Mouse (Mus musculus) limb, embryonic 10.5 days (tissue): Measurements from ENCODE around the gene Gstcd. TPM values are rescaled to one million over a fixed set of nuclear protein-coding genes. Genes with fewer than 3 reads are reported as not detected.

Source experiments
- DNase-seq: peaks from one replicate; pipeline ENCODE4 v3.0.0-alpha.2; 2017; ENCODE audit warnings: low spot score
- H3K27ac ChIP-seq: fragments of 300-500 bp; sonication (generic); 2 replicates; pipeline ENCODE4 v1.5.1; 2016; ENCODE audit warnings: mild to moderate bottlenecking
- H3K27me3 ChIP-seq: fragments of 300-500 bp; sonication (generic); 2 replicates; pipeline ENCODE4 v1.6.1; 2016; ENCODE audit warnings: low read depth, mild to moderate bottlenecking; ENCODE audit not compliant: poor library complexity, severe bottlenecking
- H3K36me3 ChIP-seq: fragments of 300-500 bp; sonication (generic); 2 replicates; pipeline ENCODE4 v1.6.1; 2016; ENCODE audit warnings: mild to moderate bottlenecking, moderate library complexity
- H3K4me1 ChIP-seq: fragments of 300-500 bp; sonication (generic); 2 replicates; pipeline ENCODE4 v1.6.1; 2016
- H3K4me3 ChIP-seq: fragments of 300-500 bp; sonication (generic); 2 replicates; pipeline ENCODE4 v1.5.1; 2016; ENCODE audit warnings: mild to moderate bottlenecking, moderate library complexity
- H3K9me3 ChIP-seq: fragments of 300-500 bp; sonication (generic); replicated peaks from 2 replicates; pipeline ENCODE4 v1.6.1; 2016; ENCODE audit warnings: mild to moderate bottlenecking
- WGBS: fragments of 180-500 bp; shearing (Covaris S2); methylation state at CpG from one replicate; pipeline ENCODE4 v1.1.7; 2016; 5-methylcytosine and 5-hydroxymethylcytosine counted together
- polyA plus RNA-seq: library from polyadenylated mRNA; unstranded; fragments of >200 nt; fragmentation: Nextera tagmentation; extraction: Ambion mirVana; gene quantifications from 2 replicates; pipeline ENCODE4 v1.2.1, GENCODE M21; 2016

Gene Gstcd
- polyA plus RNA-seq, 1 experiment from 2014 or later: 10.9 TPM

GRCm38 (mm10) chr3:132948298-132948795, 143.5 kb downstream of the Gstcd start:
- Histone ChIP-seq H3K4me1 (peaks cover 49% of the 10 kb centered on the region), H3K27ac (no peak overlapping the region), H3K27me3 (peaks cover 40% of the 10 kb centered on the region), H3K36me3 (no peaks in the 10 kb centered on the region), H3K9me3 (no peaks in the 10 kb centered on the region), H3K4me3 (no peak overlapping the region)
- DNase-seq: peak; percentile 38
- WGBS: 20% methylated on average over 7 of the region's 7 CpGs

DNA sequence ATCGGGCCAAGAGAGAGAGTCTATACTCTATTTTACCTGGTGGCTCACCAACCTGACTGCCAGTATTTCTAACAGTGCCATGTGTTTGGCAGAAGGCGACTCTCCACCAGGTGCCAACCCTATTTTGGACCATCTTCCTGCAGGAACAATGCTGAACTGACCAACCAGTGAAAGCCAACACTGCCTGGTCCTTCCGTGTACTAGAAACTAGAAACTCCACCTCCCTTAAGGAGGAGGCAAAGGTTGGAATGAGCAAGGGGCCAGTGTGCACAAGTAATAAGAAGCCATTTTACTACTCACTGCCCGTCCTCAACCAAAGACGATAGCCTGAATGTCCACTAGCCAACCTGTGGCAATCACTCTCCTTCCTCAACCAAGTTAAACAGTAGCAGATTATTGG, 145.7 kb downstream of the Gstcd start:
- WGBS: 85% methylated on average over 5 of the region's 5 CpGs
- Histone ChIP-seq H3K4me1 (peaks cover 51% of the 10 kb centered on the region), H3K9me3 (no peaks in the 10 kb centered on the region), H3K4me3 (no peak overlapping the region), H3K36me3 (no peaks in the 10 kb centered on the region), H3K27ac (no peak overlapping the region), H3K27me3 (peaks cover 39% of the 10 kb centered on the region)
- no peak for DNase-seq

- Histone ChIP-seq H3K4me1 (peaks cover 51% of the 10 kb centered on the region), H3K4me3 (no peak overlapping the region), H3K27ac (no peak overlapping the region), H3K9me3 (no peaks in the 10 kb centered on the region), H3K27me3 (peaks cover 35% of the 10 kb centered on the region), H3K36me3 (no peaks in the 10 kb centered on the region)
- DNase-seq: no peak
- 81% methylated on average over 7 of the region's 7 CpGs for WGBS
Measured at GRCm38 (mm10) chr3:132945669-132946068, 146.2 kb downstream of the Gstcd start.

GRCm38 (mm10) chr3:132944609-132945008, 147.2 kb downstream of the Gstcd start:
- Histone ChIP-seq H3K27me3 (peaks cover 26% of the 10 kb centered on the region), H3K9me3 (no peaks in the 10 kb centered on the region), H3K4me3 (no peak overlapping the region), H3K36me3 (no peaks in the 10 kb centered on the region), H3K27ac (peak overlapping the region; percentile 27; the same call in 1 of the 2 replicates), H3K4me1 (peaks cover 41% of the 10 kb centered on the region)
- WGBS: 42% methylated on average over 3 of the region's 3 CpGs
- no peak for DNase-seq

GRCm38 (mm10) chr3:132944193-132944592, 147.6 kb downstream of the Gstcd start:
- WGBS: 20% methylated on average over 7 of the region's 7 CpGs
- H3K9me3 ChIP-seq: no peaks in the 10 kb centered on the region
- H3K27me3 ChIP-seq: peaks cover 21% of the 10 kb centered on the region
- no peaks in the 10 kb centered on the region for H3K36me3 ChIP-seq
- H3K27ac ChIP-seq: peak overlapping the region; percentile 71
- DNase-seq: peak; percentile 56
- no peak overlapping the region for H3K4me3 ChIP-seq
- peaks cover 38% of the 10 kb centered on the region for H3K4me1 ChIP-seq

- H3K9me3 ChIP-seq: no peaks in the 10 kb centered on the region
- H3K4me1 ChIP-seq: peaks cover 35% of the 10 kb centered on the region
- no peak overlapping the region for H3K27ac ChIP-seq
- no peak for DNase-seq
- H3K27me3 ChIP-seq: peaks cover 7% of the 10 kb centered on the region
- no peaks in the 10 kb centered on the region for H3K36me3 ChIP-seq
- WGBS: 91% methylated on average over 6 of the region's 6 CpGs
- H3K4me3 ChIP-seq: no peak overlapping the region
Measured at GRCm38 (mm10) chr3:132942778-132943177, 149.1 kb downstream of the Gstcd start.

DNA sequence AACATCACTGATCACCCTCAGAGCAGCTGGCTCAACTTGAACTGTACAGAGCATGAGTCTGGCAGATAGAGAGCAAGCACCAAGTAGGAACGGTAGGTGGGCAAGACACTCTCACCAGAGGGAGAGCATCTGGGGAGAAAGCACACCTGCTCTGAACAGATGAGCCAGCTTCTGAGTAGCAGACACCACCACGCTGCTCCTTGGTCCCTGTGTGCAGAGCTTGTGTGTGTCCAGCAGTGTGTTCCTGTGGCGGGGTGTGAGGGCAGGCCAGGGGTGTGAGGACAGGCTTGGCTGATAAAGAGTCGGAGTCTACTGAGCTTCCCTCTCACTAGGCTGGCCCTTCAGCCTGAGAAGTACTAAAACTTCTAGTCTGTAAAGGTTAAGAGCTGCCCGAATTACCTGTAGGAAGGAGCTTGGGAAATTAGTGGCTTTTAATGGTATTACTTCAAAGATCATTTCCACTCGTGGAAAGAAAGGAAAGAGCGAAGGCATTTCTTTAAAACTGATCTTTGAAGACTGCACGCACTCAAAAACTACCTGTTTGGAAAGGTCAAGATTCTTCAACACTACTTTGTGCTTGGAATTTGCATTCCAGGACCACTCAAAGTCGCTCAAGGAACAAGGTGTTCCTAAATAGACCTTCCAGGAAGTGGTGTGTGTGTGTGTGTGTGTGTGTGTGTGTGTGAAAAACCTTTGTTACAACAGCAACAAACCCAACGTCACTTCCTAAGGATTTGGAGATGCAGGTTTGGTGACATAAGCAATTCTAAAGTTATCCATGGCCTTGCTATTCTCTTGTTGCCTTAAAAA, 151.4 kb downstream of the Gstcd start:
- 88% methylated on average over 10 of the region's 10 CpGs for WGBS
- H3K4me1 ChIP-seq: peaks cover 30% of the 10 kb centered on the region
- H3K27me3 ChIP-seq: no peaks in the 10 kb centered on the region
- H3K9me3 ChIP-seq: no peaks in the 10 kb centered on the region
- H3K27ac ChIP-seq: no peak overlapping the region
- DNase-seq: no peak
- H3K36me3 ChIP-seq: no peaks in the 10 kb centered on the region
- no peak overlapping the region for H3K4me3 ChIP-seq

GRCm38 (mm10) chr3:132939006-132939405, 152.8 kb downstream of the Gstcd start:
- Histone ChIP-seq H3K27ac (no peak overlapping the region), H3K4me1 (peaks cover 16% of the 10 kb centered on the region), H3K27me3 (no peaks in the 10 kb centered on the region), H3K9me3 (no peaks in the 10 kb centered on the region), H3K4me3 (no peak overlapping the region), H3K36me3 (no peaks in the 10 kb centered on the region)
- WGBS: 72% methylated on average over 8 of the region's 8 CpGs
- DNase-seq: no peak

DNA sequence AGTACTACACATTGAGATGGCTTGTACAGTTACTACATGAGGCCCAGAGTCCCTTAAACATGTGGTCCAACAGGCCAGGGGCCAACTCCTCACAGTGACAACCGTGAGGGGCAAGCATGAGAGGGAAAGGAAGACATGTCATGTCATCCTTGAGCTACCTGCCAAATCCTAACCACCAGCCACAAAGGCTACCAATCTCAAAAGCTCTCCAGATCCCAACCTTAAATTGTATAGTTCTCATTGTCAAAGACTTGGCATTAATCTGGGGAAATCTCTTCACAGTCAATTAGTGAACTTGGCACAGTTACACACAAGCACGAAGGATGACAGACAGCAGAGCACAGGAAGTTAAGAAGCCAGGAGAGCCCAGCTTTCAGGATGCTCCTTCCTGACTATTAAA, 157.2 kb downstream of the Gstcd start:
- H3K36me3 ChIP-seq: no peaks in the 10 kb centered on the region
- no peak overlapping the region for H3K27ac ChIP-seq
- 84% methylated on average over 2 of the region's 2 CpGs for WGBS
- H3K4me1 ChIP-seq: peaks cover 12% of the 10 kb centered on the region
- H3K9me3 ChIP-seq: no peaks in the 10 kb centered on the region
- no peak for DNase-seq
- no peaks in the 10 kb centered on the region for H3K27me3 ChIP-seq
- H3K4me3 ChIP-seq: no peak overlapping the region

Other genes with a start within 250 kb of the Gstcd start
- gene Npnt, start 141.7 kb downstream of the Gstcd start, polyA plus RNA-seq: 11.3 and 14.5 TPM in 2 replicates
- gene Ints12, start 193 bp downstream of the Gstcd start, polyA plus RNA-seq: 22.1 and 24.1 TPM in 2 replicates
- gene Arhgef38, start 142.9 kb upstream of the Gstcd start, polyA plus RNA-seq: not detected in 2 replicates
- 81.7 and 95.4 TPM in 2 replicates for gene Ppa2, start 218.1 kb upstream of the Gstcd start, polyA plus RNA-seq